Mouse (Mus musculus): Measurements from ENCODE around the gene Card6. TPM values are rescaled to one million over a fixed set of nuclear protein-coding genes. Genes with fewer than 3 reads are reported as not detected.

Gene Card6
- polyA plus RNA-seq, 1 experiment from 2014 or later = 2.4 TPM

DNA sequence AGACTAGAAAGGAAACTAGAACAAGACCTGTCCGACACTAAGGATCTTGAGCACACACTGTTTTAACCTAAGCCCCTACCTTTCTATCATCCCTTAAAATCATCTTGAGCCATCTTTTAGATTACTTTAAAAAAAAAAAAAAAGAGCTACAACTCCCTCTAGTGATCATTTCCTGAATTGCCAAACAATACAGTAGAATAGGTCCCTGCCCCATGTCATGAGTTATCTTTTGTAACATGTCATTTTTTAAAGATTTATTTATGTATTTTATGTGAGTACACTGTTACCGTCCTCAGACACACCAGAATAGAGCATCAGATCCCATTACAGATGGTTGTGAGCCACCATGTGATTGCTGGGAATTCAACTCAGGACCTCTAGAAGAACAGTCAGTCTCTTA, 2.0 kb downstream of the Card6 start:
- WGBS = 42% methylated on average over 2 of the region's 2 CpGs
- H3K36me3 ChIP-seq (ENCODE audit: control insufficient read depth, insufficient read depth, low read length) = no peaks in the 10 kb centered on the region
- no peak overlapping the region for H3K9ac ChIP-seq (ENCODE audit: low read length)
- H3K27ac ChIP-seq (ENCODE audit: low read length) = no peak overlapping the region
- no peak for ATAC-seq (ENCODE audit: insufficient read depth, low FRiP score)
- H3K9me3 ChIP-seq (replicated peaks; ENCODE audit: control insufficient read depth, low read length) = no peaks in the 10 kb centered on the region
- H3K4me1 ChIP-seq (ENCODE audit: control insufficient read depth, insufficient read depth, low read length) = no peaks in the 10 kb centered on the region
- H3K27me3 ChIP-seq (ENCODE audit: control insufficient read depth, insufficient read depth, low read length) = no peaks in the 10 kb centered on the region
- H3K4me2 ChIP-seq (ENCODE audit: low read depth, low read length) = no peak overlapping the region
- no peak overlapping the region for H3K4me3 ChIP-seq (replicated peaks; ENCODE audit: low read length)

DNA sequence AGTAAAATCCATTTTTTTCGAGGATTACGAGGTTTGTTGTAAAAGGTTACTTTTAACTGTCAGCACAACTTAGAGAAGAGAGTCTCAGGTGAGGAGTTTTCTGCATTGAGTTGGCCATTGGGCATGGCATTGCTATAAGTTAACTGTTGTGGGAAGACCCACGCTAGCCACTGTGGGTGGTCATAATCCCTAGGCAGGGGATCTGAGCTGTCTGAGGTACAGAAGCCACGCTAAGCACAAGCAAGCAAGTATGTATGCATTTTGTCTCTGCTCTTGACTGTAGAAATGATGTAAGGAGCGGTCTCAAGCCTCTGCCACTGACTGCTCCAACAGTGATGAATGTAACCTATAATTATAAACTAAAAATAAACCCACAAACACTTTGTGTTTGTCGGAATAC, 2.4 kb downstream of the Card6 start:
- ATAC-seq (ENCODE audit: insufficient read depth, low FRiP score) = no peak
- no peaks in the 10 kb centered on the region for H3K27me3 ChIP-seq (ENCODE audit: control insufficient read depth, insufficient read depth, low read length)
- H3K4me3 ChIP-seq (replicated peaks; ENCODE audit: low read length) = no peak overlapping the region
- no peak overlapping the region for H3K9ac ChIP-seq (ENCODE audit: low read length)
- no peak overlapping the region for H3K4me2 ChIP-seq (ENCODE audit: low read depth, low read length)
- H3K9me3 ChIP-seq (replicated peaks; ENCODE audit: control insufficient read depth, low read length) = no peaks in the 10 kb centered on the region
- 77% methylated on average over 6 of the region's 6 CpGs for WGBS
- H3K27ac ChIP-seq (ENCODE audit: low read length) = no peak overlapping the region
- H3K4me1 ChIP-seq (ENCODE audit: control insufficient read depth, insufficient read depth, low read length) = no peaks in the 10 kb centered on the region
- H3K36me3 ChIP-seq (ENCODE audit: control insufficient read depth, insufficient read depth, low read length) = no peaks in the 10 kb centered on the region

DNA sequence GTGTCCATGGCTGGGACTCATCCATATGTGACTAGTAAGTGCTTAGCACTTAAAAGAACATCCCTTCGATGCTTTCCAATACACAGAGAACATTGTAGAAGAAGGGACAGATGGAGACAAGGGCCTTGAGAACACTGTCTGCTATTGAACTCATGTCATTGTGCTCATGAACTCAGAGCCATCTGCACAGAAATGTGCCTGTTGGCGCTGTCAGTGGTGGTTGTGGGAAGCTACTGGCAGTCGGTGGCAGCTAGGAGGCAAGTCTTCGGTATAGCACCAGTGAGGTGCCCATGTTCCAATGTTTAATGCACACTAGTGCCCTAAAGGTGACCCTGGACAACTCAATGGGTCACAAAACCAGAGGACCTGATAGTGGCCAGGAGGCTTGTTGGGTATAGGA, 6.0 kb downstream of the Card6 start:
- no peak overlapping the region for H3K27ac ChIP-seq (ENCODE audit: low read length)
- no peaks in the 10 kb centered on the region for H3K9me3 ChIP-seq (replicated peaks; ENCODE audit: control insufficient read depth, low read length)
- no peak overlapping the region for H3K4me2 ChIP-seq (ENCODE audit: low read depth, low read length)
- 92% methylated on average over 4 of the region's 4 CpGs for WGBS
- H3K27me3 ChIP-seq (ENCODE audit: control insufficient read depth, insufficient read depth, low read length) = no peaks in the 10 kb centered on the region
- no peak overlapping the region for H3K4me3 ChIP-seq (replicated peaks; ENCODE audit: low read length)
- ATAC-seq (ENCODE audit: insufficient read depth, low FRiP score) = no peak
- no peaks in the 10 kb centered on the region for H3K4me1 ChIP-seq (ENCODE audit: control insufficient read depth, insufficient read depth, low read length)
- H3K9ac ChIP-seq (ENCODE audit: low read length) = no peak overlapping the region
- no peaks in the 10 kb centered on the region for H3K36me3 ChIP-seq (ENCODE audit: control insufficient read depth, insufficient read depth, low read length)

DNA sequence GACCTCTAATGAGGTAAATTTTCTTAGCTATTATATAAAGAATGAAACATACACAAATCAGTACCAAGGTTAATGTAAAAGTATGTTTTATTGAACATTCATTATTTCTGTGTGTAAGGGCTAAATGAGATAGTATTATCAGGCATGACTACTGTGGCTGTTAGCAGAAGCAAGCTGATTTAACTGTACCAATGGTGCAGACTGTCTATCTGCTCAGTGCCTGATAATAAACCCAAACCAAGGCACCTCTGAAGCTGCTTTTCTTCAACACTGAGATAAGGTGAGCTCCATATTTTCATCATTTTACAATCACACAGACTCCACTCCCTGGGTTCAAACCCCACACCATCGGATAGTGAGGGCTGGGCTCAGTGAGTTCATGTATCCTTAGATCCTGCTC, 11.0 kb downstream of the Card6 start:
- Histone ChIP-seq H3K27ac (ENCODE audit: low read length) (no peak overlapping the region), H3K9me3 (replicated peaks; ENCODE audit: control insufficient read depth, low read length) (no peaks in the 10 kb centered on the region), H3K4me2 (ENCODE audit: low read depth, low read length) (no peak overlapping the region), H3K36me3 (ENCODE audit: control insufficient read depth, insufficient read depth, low read length) (no peaks in the 10 kb centered on the region), H3K4me3 (replicated peaks; ENCODE audit: low read length) (no peak overlapping the region), H3K4me1 (ENCODE audit: control insufficient read depth, insufficient read depth, low read length) (no peaks in the 10 kb centered on the region), H3K9ac (ENCODE audit: low read length) (no peak overlapping the region), H3K27me3 (ENCODE audit: control insufficient read depth, insufficient read depth, low read length) (no peaks in the 10 kb centered on the region)
- WGBS = 97% methylated on average over 1 of the region's 1 CpGs
- ATAC-seq (ENCODE audit: insufficient read depth, low FRiP score) = no peak

DNA sequence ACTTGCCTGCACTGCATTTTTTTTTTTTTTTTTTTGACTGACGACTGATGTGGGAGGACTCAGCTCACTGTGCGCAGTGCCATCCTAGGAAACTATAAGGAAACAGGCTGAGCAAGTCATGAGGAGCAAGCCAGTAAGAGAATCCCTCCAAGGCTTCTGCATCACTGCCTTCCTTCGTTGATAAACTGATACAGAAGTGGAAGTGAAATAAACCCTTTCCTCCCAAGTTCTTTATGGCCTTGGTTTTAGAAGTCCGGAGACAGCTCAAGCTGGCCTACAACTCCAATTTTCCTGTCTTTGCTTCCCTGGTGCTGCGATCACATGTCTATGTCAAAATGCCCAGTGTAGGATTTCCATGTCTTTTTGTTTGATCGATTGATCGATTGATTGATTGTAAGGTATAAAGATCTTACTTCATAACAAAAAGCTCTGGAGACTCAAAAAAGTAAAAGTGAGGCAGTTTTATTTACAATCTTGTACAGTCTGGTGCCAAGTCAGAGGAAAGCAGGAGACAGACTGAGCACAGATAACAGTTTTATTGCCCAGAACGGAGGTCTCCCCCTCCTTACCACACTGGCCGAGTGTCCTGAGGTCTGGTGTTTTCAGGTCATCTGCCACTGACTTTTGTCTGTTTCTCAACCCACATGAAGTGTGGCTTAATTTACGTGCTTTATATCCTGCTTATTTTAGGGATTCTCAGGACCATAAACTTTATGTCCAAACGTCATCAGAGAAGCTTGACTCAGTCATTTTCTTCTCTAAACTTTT, 12.6 kb downstream of the Card6 start:
- Histone ChIP-seq H3K36me3 (ENCODE audit: control insufficient read depth, insufficient read depth, low read length) (no peaks in the 10 kb centered on the region), H3K9me3 (replicated peaks; ENCODE audit: control insufficient read depth, low read length) (no peaks in the 10 kb centered on the region), H3K9ac (ENCODE audit: low read length) (no peak overlapping the region), H3K4me2 (ENCODE audit: low read depth, low read length) (no peak overlapping the region), H3K27me3 (ENCODE audit: control insufficient read depth, insufficient read depth, low read length) (no peaks in the 10 kb centered on the region), H3K4me3 (replicated peaks; ENCODE audit: low read length) (no peak overlapping the region), H3K4me1 (ENCODE audit: control insufficient read depth, insufficient read depth, low read length) (no peaks in the 10 kb centered on the region), H3K27ac (ENCODE audit: low read length) (no peak overlapping the region)
- ATAC-seq (ENCODE audit: insufficient read depth, low FRiP score) = no peak
- WGBS = 73% methylated on average over 11 of the region's 11 CpGs

DNA sequence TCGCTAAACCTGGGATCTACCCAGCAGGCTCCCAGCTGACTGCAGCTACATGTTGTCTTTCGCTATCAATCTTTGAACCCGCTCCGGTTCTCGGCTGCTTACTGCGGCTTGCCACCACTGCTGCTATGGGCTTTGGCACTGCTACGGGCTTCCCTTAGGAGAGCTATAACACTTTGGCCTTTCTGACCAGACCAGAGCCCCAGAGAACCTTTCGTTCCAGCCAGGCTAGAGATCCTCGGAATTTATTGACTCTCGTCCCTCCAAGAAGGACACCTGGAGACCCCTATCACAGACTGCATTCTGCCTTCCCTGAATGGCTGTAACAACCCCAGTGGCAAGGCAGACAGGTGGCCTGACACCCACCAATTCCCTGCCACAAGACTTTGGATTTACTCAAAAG, 18.2 kb downstream of the Card6 start:
- Histone ChIP-seq H3K27me3 (ENCODE audit: control insufficient read depth, insufficient read depth, low read length) (no peaks in the 10 kb centered on the region), H3K4me3 (replicated peaks; ENCODE audit: low read length) (no peak overlapping the region), H3K9ac (ENCODE audit: low read length) (no peak overlapping the region), H3K27ac (ENCODE audit: low read length) (no peak overlapping the region), H3K4me2 (ENCODE audit: low read depth, low read length) (no peak overlapping the region), H3K9me3 (replicated peaks; ENCODE audit: control insufficient read depth, low read length) (no peaks in the 10 kb centered on the region), H3K36me3 (ENCODE audit: control insufficient read depth, insufficient read depth, low read length) (no peaks in the 10 kb centered on the region), H3K4me1 (ENCODE audit: control insufficient read depth, insufficient read depth, low read length) (no peaks in the 10 kb centered on the region)
- WGBS = 90% methylated on average over 10 of the region's 10 CpGs
- ATAC-seq (ENCODE audit: insufficient read depth, low FRiP score) = no peak

DNA sequence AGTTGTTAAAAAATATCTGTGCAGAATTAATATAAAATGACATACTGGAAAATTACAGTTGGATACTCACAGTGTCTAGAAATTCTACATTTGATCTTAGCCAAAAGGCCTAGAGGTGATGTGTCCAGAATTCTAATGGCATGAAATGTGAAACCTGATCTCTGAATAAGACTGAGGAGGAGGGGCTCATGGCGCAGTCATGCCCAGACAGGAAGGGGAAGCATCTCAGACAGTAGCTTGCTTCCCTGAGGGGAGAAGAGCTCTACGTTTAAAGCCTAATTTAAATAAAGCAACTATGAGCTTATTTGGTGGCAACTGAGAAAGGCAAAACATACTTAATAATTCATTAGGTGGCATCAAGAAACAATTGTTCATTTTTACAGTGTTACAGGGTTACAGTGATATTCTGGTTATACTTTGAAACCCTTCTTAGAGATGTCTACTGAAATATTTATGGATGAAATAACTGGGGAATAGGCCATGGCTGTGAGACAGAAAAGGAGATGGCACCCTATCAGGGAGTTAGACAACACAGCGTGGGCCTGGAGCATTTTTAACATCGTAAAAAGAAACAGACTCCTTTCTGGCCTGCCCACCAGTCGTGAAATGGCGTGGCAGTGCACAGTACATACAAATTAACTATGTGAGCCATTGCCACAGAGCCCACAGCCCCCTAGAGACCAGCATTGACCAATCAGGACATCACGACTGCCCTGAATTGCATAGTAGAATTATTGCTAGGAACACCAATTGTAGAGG, 19.3 kb downstream of the Card6 start:
- H3K9ac ChIP-seq (ENCODE audit: low read length) = no peak overlapping the region
- H3K27me3 ChIP-seq (ENCODE audit: control insufficient read depth, insufficient read depth, low read length) = no peaks in the 10 kb centered on the region
- no peak for ATAC-seq (ENCODE audit: insufficient read depth, low FRiP score)
- H3K36me3 ChIP-seq (ENCODE audit: control insufficient read depth, insufficient read depth, low read length) = no peaks in the 10 kb centered on the region
- WGBS = 68% methylated on average over 7 of the region's 7 CpGs
- H3K4me2 ChIP-seq (ENCODE audit: low read depth, low read length) = no peak overlapping the region
- H3K9me3 ChIP-seq (replicated peaks; ENCODE audit: control insufficient read depth, low read length) = no peaks in the 10 kb centered on the region; the same call in 1 of the 2 replicates
- no peaks in the 10 kb centered on the region for H3K4me1 ChIP-seq (ENCODE audit: control insufficient read depth, insufficient read depth, low read length)
- H3K27ac ChIP-seq (ENCODE audit: low read length) = no peak overlapping the region
- no peak overlapping the region for H3K4me3 ChIP-seq (replicated peaks; ENCODE audit: low read length)

DNA sequence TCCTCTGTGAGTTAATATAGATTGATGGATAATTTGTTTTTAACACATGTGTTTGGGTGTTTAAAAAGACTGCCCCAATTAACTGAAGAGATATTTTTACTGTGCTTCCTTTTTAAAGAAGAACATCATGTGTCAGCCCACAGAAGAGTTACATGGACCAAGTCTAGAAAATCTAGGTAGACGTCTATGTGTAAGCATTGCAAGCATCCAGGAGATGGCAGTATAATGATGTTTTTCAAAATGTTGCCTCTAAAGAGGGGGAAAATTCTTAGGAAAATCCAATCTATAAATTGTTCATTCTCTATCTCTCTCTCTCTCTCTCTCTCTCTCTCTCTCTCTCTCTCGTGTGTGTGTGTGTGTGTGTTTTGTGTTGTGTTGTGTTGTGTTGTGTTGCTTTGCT, 22.2 kb downstream of the Card6 start:
- no peaks in the 10 kb centered on the region; the same call in 1 of the 2 replicates for H3K9me3 ChIP-seq (replicated peaks; ENCODE audit: control insufficient read depth, low read length)
- H3K4me3 ChIP-seq (replicated peaks; ENCODE audit: low read length) = no peak overlapping the region
- no peak for ATAC-seq (ENCODE audit: insufficient read depth, low FRiP score)
- H3K4me1 ChIP-seq (ENCODE audit: control insufficient read depth, insufficient read depth, low read length) = no peaks in the 10 kb centered on the region
- no peaks in the 10 kb centered on the region for H3K27me3 ChIP-seq (ENCODE audit: control insufficient read depth, insufficient read depth, low read length)
- WGBS = 9% methylated on average over 2 of the region's 2 CpGs
- H3K27ac ChIP-seq (ENCODE audit: low read length) = no peak overlapping the region
- no peaks in the 10 kb centered on the region for H3K36me3 ChIP-seq (ENCODE audit: control insufficient read depth, insufficient read depth, low read length)
- no peak overlapping the region for H3K9ac ChIP-seq (ENCODE audit: low read length)
- H3K4me2 ChIP-seq (ENCODE audit: low read depth, low read length) = no peak overlapping the region

DNA sequence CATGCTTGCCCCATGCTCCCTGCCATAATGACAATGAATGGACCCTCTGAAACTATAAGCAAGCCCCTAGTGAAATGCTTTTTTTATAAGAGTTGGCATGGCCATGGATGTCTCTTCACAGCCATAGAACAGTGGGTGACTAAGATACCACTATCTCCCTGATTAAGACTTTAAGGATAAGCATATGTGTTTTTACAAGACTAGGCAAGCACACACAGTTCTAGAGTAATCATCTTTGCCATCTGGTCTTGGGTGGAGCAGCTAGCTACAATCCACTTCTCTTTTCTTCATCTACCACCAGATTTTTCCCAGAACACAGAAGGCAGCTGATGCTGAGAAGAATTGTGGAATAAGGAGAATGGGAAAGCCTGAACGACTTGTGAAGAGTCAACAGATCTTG, 27.1 kb downstream of the Card6 start:
- 71% methylated on average over 1 of the region's 1 CpGs for WGBS
- Histone ChIP-seq H3K27ac (ENCODE audit: low read length) (no peak overlapping the region), H3K4me1 (ENCODE audit: control insufficient read depth, insufficient read depth, low read length) (no peaks in the 10 kb centered on the region), H3K4me2 (ENCODE audit: low read depth, low read length) (no peak overlapping the region), H3K36me3 (ENCODE audit: control insufficient read depth, insufficient read depth, low read length) (no peaks in the 10 kb centered on the region), H3K9ac (ENCODE audit: low read length) (no peak overlapping the region), H3K4me3 (replicated peaks; ENCODE audit: low read length) (no peak overlapping the region), H3K27me3 (ENCODE audit: control insufficient read depth, insufficient read depth, low read length) (no peaks in the 10 kb centered on the region), H3K9me3 (replicated peaks; ENCODE audit: control insufficient read depth, low read length) (no peaks in the 10 kb centered on the region; the same call in 1 of the 2 replicates)
- ATAC-seq (ENCODE audit: insufficient read depth, low FRiP score) = no peak

Measured in stomach, embryonic 16.5 days (tissue).